Mouse (Mus musculus) limb, embryonic 14.5 days (tissue): ENCODE measurements around the gene Rnf126. TPM values are rescaled to one million over a fixed set of nuclear protein-coding genes. Genes with fewer than 3 reads are reported as not detected.

Experiments
- ATAC-seq: fragments of 200-750 bp; cut with Nextera tagmentation; 2 replicates; pipeline ENCODE4 v1.8.0; 2017; ENCODE audit warnings: low read depth, moderate number of reproducible peaks, moderate TSS enrichment; ENCODE audit not compliant: low FRiP score
- DNase-seq: peaks from one replicate; pipeline ENCODE4 v3.0.0-alpha.2; 2015; ENCODE audit warnings: low spot score
- H3K27ac ChIP-seq: fragments of 300-500 bp; sonication (generic); replicated peaks from 2 replicates; pipeline ENCODE4 v1.5.1; 2014; ENCODE audit warnings: low read depth, mild to moderate bottlenecking, low read length, moderate library complexity, mixed read lengths
- H3K27me3 ChIP-seq: fragments of 300-500 bp; sonication (generic); 2 replicates; pipeline ENCODE4 v1.6.1; 2014; ENCODE audit warnings: low read length, mixed read lengths; ENCODE audit not compliant: control insufficient read depth, insufficient read depth
- H3K36me3 ChIP-seq: fragments of 300-500 bp; sonication (generic); 2 replicates; pipeline ENCODE4 v1.6.1; 2014; ENCODE audit warnings: mild to moderate bottlenecking, low read length, moderate library complexity, mixed read lengths; ENCODE audit not compliant: control insufficient read depth, insufficient read depth
- H3K4me1 ChIP-seq: fragments of 300-500 bp; sonication (generic); 2 replicates; pipeline ENCODE4 v1.6.1; 2014; ENCODE audit warnings: antibody characterized with exemption, low read length, mixed read lengths; ENCODE audit not compliant: control insufficient read depth, insufficient read depth
- H3K4me2 ChIP-seq: fragments of 300-500 bp; sonication (generic); replicated peaks from 2 replicates; pipeline ENCODE4 v1.6.1; 2014; ENCODE audit warnings: low read depth, mild to moderate bottlenecking, low read length, moderate library complexity; ENCODE audit not compliant: severe bottlenecking
- H3K4me3 ChIP-seq: fragments of 300-500 bp; sonication (generic); replicated peaks from 2 replicates; pipeline ENCODE4 v1.5.1; 2014; ENCODE audit warnings: low read length
- H3K9ac ChIP-seq: fragments of 300-500 bp; sonication (generic); 2 replicates; pipeline ENCODE4 v1.6.1; 2014; ENCODE audit warnings: mild to moderate bottlenecking, low read depth, low read length, moderate library complexity; ENCODE audit not compliant: severe bottlenecking
- H3K9me3 ChIP-seq: fragments of 300-500 bp; sonication (generic); 2 replicates; pipeline ENCODE4 v1.6.1; 2016; ENCODE audit warnings: low read length; ENCODE audit not compliant: control insufficient read depth
- POLR2A ChIP-seq: fragments of 200-500 bp; IDR thresholded peaks from 2 replicates; pipeline ENCODE4 v1.8.0; 2012; ENCODE audit warnings: inconsistent platforms, mild to moderate bottlenecking, moderate library complexity, borderline replicate concordance; ENCODE audit not compliant: insufficient read depth, insufficient read length; ENCODE audit errors: extremely low read depth
- WGBS: fragments of 180-500 bp; shearing (Covaris S2); extraction: QIAGEN DNeasy Blood & Tissue Kit; methylation state at CpG from one replicate; pipeline ENCODE4 v1.1.7; 2014; 5-methylcytosine and 5-hydroxymethylcytosine counted together
- polyA plus RNA-seq, 2 experiments: library from polyadenylated mRNA; depleted of rRNA in 1 of 2; stranded (reverse) in 1 of 2; unstranded in 1 of 2; fragments of >200 nt; fragmentation: Nextera tagmentation in 1 of 2; extraction: Ambion mirVana in 1 of 2; gene quantifications; 2 replicates each; pipeline versions ENCODE4 v1.2.1 to v1.2.3; 2012 to 2014

Rnf126 gene
- polyA plus RNA-seq, 2 experiments: 100 to 176 TPM

GRCm38 (mm10) chr10:79713163-79713562 is 53.6 kb downstream of the Rnf126 start:
- no peak for DNase-seq
- ATAC-seq: no peak
- Histone ChIP-seq H3K36me3 (peaks cover 39% of the 10 kb centered on the region), H3K4me3 (no peak overlapping the region), H3K4me1 (peaks cover 9% of the 10 kb centered on the region; the same call in 1 of the 2 replicates), H3K27ac (no peak overlapping the region), H3K9ac (no peak overlapping the region), H3K9me3 (no peaks in the 10 kb centered on the region), H3K27me3 (peaks cover 36% of the 10 kb centered on the region), H3K4me2 (no peak overlapping the region)
- TF ChIP-seq POLR2A: no peak
- 33% methylated on average over 1 of the region's 1 CpGs for WGBS

GRCm38 (mm10) chr10:79712499-79713126 is 54.1 kb downstream of the Rnf126 start:
- no peak for TF ChIP-seq POLR2A
- Histone ChIP-seq H3K36me3 (peaks cover 45% of the 10 kb centered on the region), H3K9ac (no peak overlapping the region), H3K4me3 (no peak overlapping the region), H3K4me1 (peaks cover 6% of the 10 kb centered on the region; the same call in 1 of the 2 replicates), H3K27me3 (peaks cover 31% of the 10 kb centered on the region), H3K9me3 (no peaks in the 10 kb centered on the region), H3K27ac (no peak overlapping the region), H3K4me2 (no peak overlapping the region)
- ATAC-seq: no peak
- peak; percentile 76 for DNase-seq
- WGBS: 18% methylated on average over 3 of the region's 6 CpGs

GRCm38 (mm10) chr10:79712029-79712428 is 54.7 kb downstream of the Rnf126 start:
- Histone ChIP-seq H3K36me3 (peaks cover 48% of the 10 kb centered on the region), H3K27me3 (peaks cover 25% of the 10 kb centered on the region), H3K27ac (no peak overlapping the region), H3K9me3 (no peaks in the 10 kb centered on the region), H3K9ac (no peak overlapping the region), H3K4me2 (no peak overlapping the region), H3K4me3 (no peak overlapping the region), H3K4me1 (peaks cover 1% of the 10 kb centered on the region; the same call in 1 of the 2 replicates)
- DNase-seq: no peak
- no peak for ATAC-seq
- WGBS: 85% methylated on average over 1 of the region's 1 CpGs
- no peak for TF ChIP-seq POLR2A

DNA sequence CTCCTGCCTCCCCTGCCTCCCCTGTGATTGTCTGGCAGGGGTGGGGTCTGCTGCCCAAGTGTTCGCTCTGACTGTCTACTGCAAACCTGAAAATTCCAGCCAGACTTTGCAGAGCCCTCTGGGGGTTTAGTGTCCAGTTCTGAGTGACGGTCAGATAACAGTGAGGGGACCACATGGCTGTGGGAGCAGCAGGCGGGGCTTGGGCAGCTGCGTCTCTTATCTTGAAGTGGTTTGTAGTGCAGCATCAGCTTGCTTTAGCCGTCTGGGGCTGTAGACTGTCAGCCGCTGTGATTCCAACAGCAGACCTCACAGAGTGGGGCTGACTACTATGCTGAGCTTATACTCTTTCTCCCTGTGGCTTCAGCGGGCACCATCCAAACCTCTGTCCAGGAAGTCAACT is 57.4 kb downstream of the Rnf126 start:
- 86% methylated on average over 7 of the region's 7 CpGs for WGBS
- Histone ChIP-seq H3K4me1 (peaks cover 11% of the 10 kb centered on the region), H3K4me3 (no peak overlapping the region), H3K9me3 (no peaks in the 10 kb centered on the region), H3K27me3 (no peaks in the 10 kb centered on the region), H3K4me2 (no peak overlapping the region), H3K27ac (no peak overlapping the region), H3K36me3 (peaks cover 51% of the 10 kb centered on the region), H3K9ac (no peak overlapping the region)
- TF ChIP-seq POLR2A: no peak
- DNase-seq: no peak
- ATAC-seq: no peak

DNA sequence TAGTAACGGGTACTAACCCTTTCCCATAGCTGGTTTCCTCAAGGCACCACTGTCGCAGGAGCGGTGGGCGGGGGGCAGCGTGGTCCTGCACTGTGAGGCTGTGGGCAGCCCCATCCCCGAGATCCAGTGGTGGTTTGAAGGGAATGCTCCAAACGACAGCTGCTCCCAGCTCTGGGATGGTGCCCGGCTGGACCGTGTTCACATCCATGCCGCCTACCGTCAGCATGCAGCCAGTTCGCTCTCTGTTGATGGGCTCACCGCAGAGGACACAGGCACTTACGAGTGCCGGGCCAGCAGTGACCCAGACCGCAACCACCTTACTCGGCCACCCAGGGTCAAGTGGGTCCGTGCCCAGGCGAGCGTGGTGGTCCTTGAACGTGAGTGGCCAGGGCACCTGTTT is 58.1 kb downstream of the Rnf126 start:
- Histone ChIP-seq H3K4me3 (no peak overlapping the region), H3K36me3 (peaks cover 51% of the 10 kb centered on the region), H3K9me3 (no peaks in the 10 kb centered on the region), H3K9ac (no peak overlapping the region), H3K4me1 (peaks cover 11% of the 10 kb centered on the region), H3K27ac (no peak overlapping the region), H3K27me3 (no peaks in the 10 kb centered on the region), H3K4me2 (no peak overlapping the region)
- DNase-seq: no peak
- ATAC-seq: no peak
- TF ChIP-seq POLR2A: no peak
- WGBS: 92% methylated on average over 21 of the region's 21 CpGs

Other genes with a start within 250 kb of the Rnf126 start
Only the 30 nearest of the 34 such genes appear.
- gene Mier2, start 211.8 kb downstream of the Rnf126 start, polyA plus RNA-seq (2012; rRNA removed): 162 and 237 TPM in 2 replicates
- gene Mier2, start 211.8 kb downstream of the Rnf126 start, polyA plus RNA-seq (2014; fragmentation: Nextera tagmentation; extraction: Ambion mirVana): 56.5 and 69.8 TPM in 2 replicates
- not detected in 2 replicates for gene Theg, start 179.6 kb downstream of the Rnf126 start, polyA plus RNA-seq (2012; rRNA removed)
- gene Theg, start 179.6 kb downstream of the Rnf126 start, polyA plus RNA-seq (2014; fragmentation: Nextera tagmentation; extraction: Ambion mirVana): not detected in 2 replicates
- 1.0 and 1.2 TPM in 2 replicates for gene C2cd4c, start 152.9 kb downstream of the Rnf126 start, polyA plus RNA-seq (2012; rRNA removed)
- not detected in 2 replicates for gene C2cd4c, start 152.9 kb downstream of the Rnf126 start, polyA plus RNA-seq (2014; fragmentation: Nextera tagmentation; extraction: Ambion mirVana)
- gene Shc2, start 129.0 kb downstream of the Rnf126 start, polyA plus RNA-seq (2012; rRNA removed): 30.2 and 33.0 TPM in 2 replicates
- 9.0 and 10.1 TPM in 2 replicates for gene Shc2, start 129.0 kb downstream of the Rnf126 start, polyA plus RNA-seq (2014; fragmentation: Nextera tagmentation; extraction: Ambion mirVana)
- gene Odf3l2, start 121.2 kb downstream of the Rnf126 start, polyA plus RNA-seq (2012; rRNA removed): 0.14 and 0.22 TPM in 2 replicates
- gene Odf3l2, start 121.2 kb downstream of the Rnf126 start, polyA plus RNA-seq (2014; fragmentation: Nextera tagmentation; extraction: Ambion mirVana): 0.15 TPM in 1 of 2 replicates, not detected in the other
- 5.0 and 8.4 TPM in 2 replicates for gene Madcam1, start 102.4 kb downstream of the Rnf126 start, polyA plus RNA-seq (2012; rRNA removed)
- gene Madcam1, start 102.4 kb downstream of the Rnf126 start, polyA plus RNA-seq (2014; fragmentation: Nextera tagmentation; extraction: Ambion mirVana): 8.2 and 11.5 TPM in 2 replicates
- gene Tpgs1, start 97.6 kb downstream of the Rnf126 start, polyA plus RNA-seq (2012; rRNA removed): 44.6 and 57.4 TPM in 2 replicates
- 66.0 and 67.0 TPM in 2 replicates for gene Tpgs1, start 97.6 kb downstream of the Rnf126 start, polyA plus RNA-seq (2014; fragmentation: Nextera tagmentation; extraction: Ambion mirVana)
- 138 and 156 TPM in 2 replicates for gene Cdc34, start 84.8 kb downstream of the Rnf126 start, polyA plus RNA-seq (2012; rRNA removed)
- 106 and 110 TPM in 2 replicates for gene Cdc34, start 84.8 kb downstream of the Rnf126 start, polyA plus RNA-seq (2014; fragmentation: Nextera tagmentation; extraction: Ambion mirVana)
- 1.1 and 1.4 TPM in 2 replicates for gene Gzmm, start 77.9 kb downstream of the Rnf126 start, polyA plus RNA-seq (2012; rRNA removed)
- gene Gzmm, start 77.9 kb downstream of the Rnf126 start, polyA plus RNA-seq (2014; fragmentation: Nextera tagmentation; extraction: Ambion mirVana): 0.66 and 0.82 TPM in 2 replicates
- 763 and 866 TPM in 2 replicates for gene Bsg, start 62.5 kb downstream of the Rnf126 start, polyA plus RNA-seq (2012; rRNA removed)
- 805 and 825 TPM in 2 replicates for gene Bsg, start 62.5 kb downstream of the Rnf126 start, polyA plus RNA-seq (2014; fragmentation: Nextera tagmentation; extraction: Ambion mirVana)
- gene Hcn2, start 50.3 kb downstream of the Rnf126 start, polyA plus RNA-seq (2012; rRNA removed): 0.70 and 1.3 TPM in 2 replicates
- 0.18 and 0.21 TPM in 2 replicates for gene Hcn2, start 50.3 kb downstream of the Rnf126 start, polyA plus RNA-seq (2014; fragmentation: Nextera tagmentation; extraction: Ambion mirVana)
- gene Polrmt, start 20.4 kb downstream of the Rnf126 start, polyA plus RNA-seq (2012; rRNA removed): 64.1 and 75.3 TPM in 2 replicates
- gene Polrmt, start 20.4 kb downstream of the Rnf126 start, polyA plus RNA-seq (2014; fragmentation: Nextera tagmentation; extraction: Ambion mirVana): 33.4 and 36.6 TPM in 2 replicates
- gene Fgf22, start 11.9 kb downstream of the Rnf126 start, polyA plus RNA-seq (2012; rRNA removed): 0.13 and 0.22 TPM in 2 replicates
- gene Fgf22, start 11.9 kb downstream of the Rnf126 start, polyA plus RNA-seq (2014; fragmentation: Nextera tagmentation; extraction: Ambion mirVana): 0.21 and 0.80 TPM in 2 replicates
- gene Fstl3, start 10.3 kb upstream of the Rnf126 start, polyA plus RNA-seq (2012; rRNA removed): 11.6 and 14.7 TPM in 2 replicates
- 9.0 and 9.5 TPM in 2 replicates for gene Fstl3, start 10.3 kb upstream of the Rnf126 start, polyA plus RNA-seq (2014; fragmentation: Nextera tagmentation; extraction: Ambion mirVana)
- 0.04 and 0.06 TPM in 2 replicates for gene Prss57, start 24.0 kb upstream of the Rnf126 start, polyA plus RNA-seq (2012; rRNA removed)
- not detected in 2 replicates for gene Prss57, start 24.0 kb upstream of the Rnf126 start, polyA plus RNA-seq (2014; fragmentation: Nextera tagmentation; extraction: Ambion mirVana)
- gene Palm, start 26.6 kb upstream of the Rnf126 start, polyA plus RNA-seq (2012; rRNA removed): 55.8 and 72.7 TPM in 2 replicates
- gene Palm, start 26.6 kb upstream of the Rnf126 start, polyA plus RNA-seq (2014; fragmentation: Nextera tagmentation; extraction: Ambion mirVana): 76.2 and 83.8 TPM in 2 replicates
- 0.41 and 0.50 TPM in 2 replicates for gene Misp, start 54.0 kb upstream of the Rnf126 start, polyA plus RNA-seq (2012; rRNA removed)
- gene Misp, start 54.0 kb upstream of the Rnf126 start, polyA plus RNA-seq (2014; fragmentation: Nextera tagmentation; extraction: Ambion mirVana): 0.54 and 1.2 TPM in 2 replicates
- 536 and 644 TPM in 2 replicates for gene Ptbp1, start 87.5 kb upstream of the Rnf126 start, polyA plus RNA-seq (2012; rRNA removed)
- 262 and 279 TPM in 2 replicates for gene Ptbp1, start 87.5 kb upstream of the Rnf126 start, polyA plus RNA-seq (2014; fragmentation: Nextera tagmentation; extraction: Ambion mirVana)
- gene Prtn3, start 107.5 kb upstream of the Rnf126 start, polyA plus RNA-seq (2012; rRNA removed): 10.3 and 17.3 TPM in 2 replicates
- gene Prtn3, start 107.5 kb upstream of the Rnf126 start, polyA plus RNA-seq (2014; fragmentation: Nextera tagmentation; extraction: Ambion mirVana): 5.9 and 8.2 TPM in 2 replicates
- gene Plppr3, start 107.7 kb upstream of the Rnf126 start, polyA plus RNA-seq (2012; rRNA removed): 220 and 326 TPM in 2 replicates
- gene Plppr3, start 107.7 kb upstream of the Rnf126 start, polyA plus RNA-seq (2014; fragmentation: Nextera tagmentation; extraction: Ambion mirVana): 61.5 and 79.7 TPM in 2 replicates
- 0.35 and 1.8 TPM in 2 replicates for gene Elane, start 119.3 kb upstream of the Rnf126 start, polyA plus RNA-seq (2012; rRNA removed)
- 0.62 and 1.2 TPM in 2 replicates for gene Elane, start 119.3 kb upstream of the Rnf126 start, polyA plus RNA-seq (2014; fragmentation: Nextera tagmentation; extraction: Ambion mirVana)
- gene Cfd, start 123.9 kb upstream of the Rnf126 start, polyA plus RNA-seq (2012; rRNA removed): 1.1 and 2.3 TPM in 2 replicates
- gene Cfd, start 123.9 kb upstream of the Rnf126 start, polyA plus RNA-seq (2014; fragmentation: Nextera tagmentation; extraction: Ambion mirVana): not detected in 2 replicates
- gene Med16, start 142.0 kb upstream of the Rnf126 start, polyA plus RNA-seq (2012; rRNA removed): 54.6 and 73.8 TPM in 2 replicates
- gene Med16, start 142.0 kb upstream of the Rnf126 start, polyA plus RNA-seq (2014; fragmentation: Nextera tagmentation; extraction: Ambion mirVana): 33.4 and 38.3 TPM in 2 replicates
- gene Gm26602, start 143.9 kb upstream of the Rnf126 start, polyA plus RNA-seq (2012; rRNA removed): not detected in 2 replicates
- gene Gm26602, start 143.9 kb upstream of the Rnf126 start, polyA plus RNA-seq (2014; fragmentation: Nextera tagmentation; extraction: Ambion mirVana): 6.6 TPM in 1 of 2 replicates, not detected in the other
- 2.5 and 2.8 TPM in 2 replicates for gene Kiss1r, start 150.0 kb upstream of the Rnf126 start, polyA plus RNA-seq (2012; rRNA removed)
- 0.17 and 0.26 TPM in 2 replicates for gene Kiss1r, start 150.0 kb upstream of the Rnf126 start, polyA plus RNA-seq (2014; fragmentation: Nextera tagmentation; extraction: Ambion mirVana)
- gene R3hdm4, start 154.3 kb upstream of the Rnf126 start, polyA plus RNA-seq (2012; rRNA removed): 158 and 219 TPM in 2 replicates
- 141 and 152 TPM in 2 replicates for gene R3hdm4, start 154.3 kb upstream of the Rnf126 start, polyA plus RNA-seq (2014; fragmentation: Nextera tagmentation; extraction: Ambion mirVana)
- 8.6 and 12.6 TPM in 2 replicates for gene Arid3a, start 160.1 kb upstream of the Rnf126 start, polyA plus RNA-seq (2012; rRNA removed)
- 4.8 and 5.0 TPM in 2 replicates for gene Arid3a, start 160.1 kb upstream of the Rnf126 start, polyA plus RNA-seq (2014; fragmentation: Nextera tagmentation; extraction: Ambion mirVana)
- gene Wdr18, start 193.2 kb upstream of the Rnf126 start, polyA plus RNA-seq (2012; rRNA removed): 58.7 and 78.5 TPM in 2 replicates
- 99.8 and 106 TPM in 2 replicates for gene Wdr18, start 193.2 kb upstream of the Rnf126 start, polyA plus RNA-seq (2014; fragmentation: Nextera tagmentation; extraction: Ambion mirVana)
- 0.72 and 0.76 TPM in 2 replicates for gene Grin3b, start 203.8 kb upstream of the Rnf126 start, polyA plus RNA-seq (2012; rRNA removed)
- gene Grin3b, start 203.8 kb upstream of the Rnf126 start, polyA plus RNA-seq (2014; fragmentation: Nextera tagmentation; extraction: Ambion mirVana): 0.23 and 0.55 TPM in 2 replicates
- 260 and 379 TPM in 2 replicates for gene Tmem259, start 217.4 kb upstream of the Rnf126 start, polyA plus RNA-seq (2012; rRNA removed)
- gene Tmem259, start 217.4 kb upstream of the Rnf126 start, polyA plus RNA-seq (2014; fragmentation: Nextera tagmentation; extraction: Ambion mirVana): 24.5 and 25.2 TPM in 2 replicates